Mouse (Mus musculus): ENCODE results near the gene Sgce. TPM values are rescaled to one million over a fixed set of nuclear protein-coding genes. Genes with fewer than 3 reads are reported as not detected.
A peak's percentile ranks its signal among the peaks of the same experiment; 100 is the strongest.

Gene Sgce
- polyA plus RNA-seq, 1 experiment from 2014 or later: 59.3 TPM

DNA sequence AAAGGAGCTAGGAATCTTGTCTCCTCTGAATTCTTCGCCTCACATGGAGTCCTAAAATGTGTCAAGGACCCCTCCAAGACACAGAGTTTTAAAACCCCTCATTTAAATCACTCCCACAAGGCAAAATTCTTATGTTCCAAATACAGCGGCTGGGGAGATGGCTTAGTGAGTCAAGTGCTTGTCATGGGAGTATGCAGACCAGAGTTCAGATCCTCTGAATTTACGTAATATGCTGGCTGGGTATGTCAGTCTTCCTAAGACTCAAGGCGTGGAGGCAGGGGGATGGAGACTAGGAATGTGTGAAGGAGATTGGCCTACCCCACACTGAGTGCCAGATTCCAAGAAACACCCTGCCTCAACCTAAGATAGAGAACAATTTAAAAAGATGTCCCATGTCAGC is 66.4 kb downstream of the Sgce start:
- DNase-seq (ENCODE audit: low spot score) (no peak), ATAC-seq (replicated peaks; ENCODE audit: low FRiP score) (no peak)
- Histone ChIP-seq H3K4me3 (ENCODE audit: low read depth, low read length) (no peak overlapping the region), H3K27ac (ENCODE audit: low read depth, low read length) (no peak overlapping the region), H3K36me3 (ENCODE audit: control insufficient read depth, insufficient read depth, low read length) (no peaks in the 10 kb centered on the region), H3K9ac (ENCODE audit: low read length) (no peak overlapping the region), H3K4me2 (ENCODE audit: low read depth, low read length, severe bottlenecking) (no peak overlapping the region), H3K4me1 (replicated peaks; ENCODE audit: control insufficient read depth, insufficient read depth, low read length) (peaks cover 7% of the 10 kb centered on the region; the same call in 1 of the 2 replicates), H3K27me3 (ENCODE audit: control insufficient read depth, insufficient read depth, low read length) (no peaks in the 10 kb centered on the region), H3K9me3 (ENCODE audit: control insufficient read depth, low read length) (no peaks in the 10 kb centered on the region)
- WGBS: 89% methylated on average over 4 of the region's 4 CpGs

DNA sequence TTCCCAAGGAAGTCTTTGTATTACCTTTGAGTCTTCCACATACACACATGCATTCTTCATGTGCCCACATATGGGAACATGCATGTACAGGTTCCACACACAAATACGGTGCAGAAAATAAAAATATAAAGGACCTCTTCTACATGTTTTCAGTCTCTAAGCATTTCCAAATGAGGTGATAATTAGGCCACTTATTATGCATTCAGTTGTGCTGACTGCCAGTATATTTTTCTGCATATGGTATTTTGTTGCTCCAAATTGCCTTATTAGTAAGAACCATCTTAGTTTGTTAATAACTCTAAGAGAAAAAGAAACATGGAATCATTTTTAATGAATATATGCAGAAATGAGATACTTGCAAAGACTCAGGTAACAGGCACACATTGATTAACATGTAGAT is 67.0 kb downstream of the Sgce start:
- WGBS: 72% methylated on average over 1 of the region's 1 CpGs
- no peaks in the 10 kb centered on the region for H3K27me3 ChIP-seq (ENCODE audit: control insufficient read depth, insufficient read depth, low read length)
- H3K27ac ChIP-seq (ENCODE audit: low read depth, low read length): no peak overlapping the region
- no peak overlapping the region for H3K4me3 ChIP-seq (ENCODE audit: low read depth, low read length)
- DNase-seq (ENCODE audit: low spot score): no peak
- H3K9ac ChIP-seq (ENCODE audit: low read length): no peak overlapping the region
- H3K4me2 ChIP-seq (ENCODE audit: low read depth, low read length, severe bottlenecking): no peak overlapping the region
- no peaks in the 10 kb centered on the region for H3K36me3 ChIP-seq (ENCODE audit: control insufficient read depth, insufficient read depth, low read length)
- H3K9me3 ChIP-seq (ENCODE audit: control insufficient read depth, low read length): no peaks in the 10 kb centered on the region
- H3K4me1 ChIP-seq (replicated peaks; ENCODE audit: control insufficient read depth, insufficient read depth, low read length): peaks cover 7% of the 10 kb centered on the region; the same call in 1 of the 2 replicates
- ATAC-seq (replicated peaks; ENCODE audit: low FRiP score): no peak

DNA sequence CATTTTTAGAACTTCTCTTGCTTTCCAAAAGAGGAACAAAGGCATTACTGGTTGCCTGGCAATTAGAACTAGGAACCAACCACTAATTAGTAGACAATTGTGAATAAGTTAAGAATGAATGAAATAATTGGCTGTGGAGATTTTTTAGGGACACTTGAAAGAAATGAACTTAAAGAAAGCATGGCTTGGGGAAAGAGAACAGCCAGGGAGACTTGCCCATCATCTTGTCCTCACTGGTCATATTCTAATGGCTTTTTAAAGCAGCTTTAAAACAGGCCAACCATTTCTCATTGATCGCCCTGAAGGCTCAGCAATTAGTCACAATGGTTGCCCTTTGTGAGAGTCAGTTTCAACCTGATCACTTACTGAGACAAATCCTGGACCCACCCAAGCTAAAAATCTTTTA is 69.6 kb downstream of the Sgce start:
- DNase-seq (ENCODE audit: low spot score) (no peak), ATAC-seq (replicated peaks; ENCODE audit: low FRiP score) (peak; percentile 88)
- H3K9ac ChIP-seq (ENCODE audit: low read length): no peak overlapping the region
- no peaks in the 10 kb centered on the region for H3K9me3 ChIP-seq (ENCODE audit: control insufficient read depth, low read length)
- H3K27ac ChIP-seq (ENCODE audit: low read depth, low read length): no peak overlapping the region; the same call in 1 of the 2 replicates
- peaks cover 7% of the 10 kb centered on the region; the same call in 1 of the 2 replicates for H3K4me1 ChIP-seq (replicated peaks; ENCODE audit: control insufficient read depth, insufficient read depth, low read length)
- H3K36me3 ChIP-seq (ENCODE audit: control insufficient read depth, insufficient read depth, low read length): no peaks in the 10 kb centered on the region
- no peaks in the 10 kb centered on the region for H3K27me3 ChIP-seq (ENCODE audit: control insufficient read depth, insufficient read depth, low read length)
- 24% methylated on average over 1 of the region's 1 CpGs for WGBS
- H3K4me3 ChIP-seq (ENCODE audit: low read depth, low read length): no peak overlapping the region
- no peak overlapping the region for H3K4me2 ChIP-seq (ENCODE audit: low read depth, low read length, severe bottlenecking)

DNA sequence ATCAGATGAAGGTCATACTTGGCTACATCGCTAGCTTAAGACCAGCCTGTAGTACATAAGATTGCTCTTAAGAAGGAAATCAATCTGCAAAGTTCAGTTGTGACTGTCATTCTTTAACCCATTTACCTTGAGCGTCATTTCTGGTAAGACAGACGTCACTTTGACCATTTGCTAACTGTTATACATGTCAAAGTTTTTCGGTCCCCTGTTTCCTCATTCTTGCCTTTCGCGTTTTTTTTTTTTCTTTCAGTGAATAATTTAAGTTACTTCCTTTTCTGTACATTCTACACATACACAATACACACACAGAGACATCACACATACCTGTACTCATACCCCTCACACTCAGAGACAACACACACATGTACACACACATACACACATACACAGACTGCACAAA is 81.9 kb downstream of the Sgce start:
- no peak for DNase-seq (ENCODE audit: low spot score)
- 94% methylated on average over 6 of the region's 6 CpGs for WGBS
- no peak for ATAC-seq (replicated peaks; ENCODE audit: low FRiP score)
- H3K4me1 ChIP-seq (replicated peaks; ENCODE audit: control insufficient read depth, insufficient read depth, low read length): no peaks in the 10 kb centered on the region
- H3K4me2 ChIP-seq (ENCODE audit: low read depth, low read length, severe bottlenecking): no peak overlapping the region
- no peaks in the 10 kb centered on the region for H3K27me3 ChIP-seq (ENCODE audit: control insufficient read depth, insufficient read depth, low read length)
- H3K36me3 ChIP-seq (ENCODE audit: control insufficient read depth, insufficient read depth, low read length): no peaks in the 10 kb centered on the region
- H3K9me3 ChIP-seq (ENCODE audit: control insufficient read depth, low read length): no peaks in the 10 kb centered on the region
- no peak overlapping the region for H3K4me3 ChIP-seq (ENCODE audit: low read depth, low read length)
- H3K9ac ChIP-seq (ENCODE audit: low read length): no peak overlapping the region
- no peak overlapping the region for H3K27ac ChIP-seq (ENCODE audit: low read depth, low read length)

DNA sequence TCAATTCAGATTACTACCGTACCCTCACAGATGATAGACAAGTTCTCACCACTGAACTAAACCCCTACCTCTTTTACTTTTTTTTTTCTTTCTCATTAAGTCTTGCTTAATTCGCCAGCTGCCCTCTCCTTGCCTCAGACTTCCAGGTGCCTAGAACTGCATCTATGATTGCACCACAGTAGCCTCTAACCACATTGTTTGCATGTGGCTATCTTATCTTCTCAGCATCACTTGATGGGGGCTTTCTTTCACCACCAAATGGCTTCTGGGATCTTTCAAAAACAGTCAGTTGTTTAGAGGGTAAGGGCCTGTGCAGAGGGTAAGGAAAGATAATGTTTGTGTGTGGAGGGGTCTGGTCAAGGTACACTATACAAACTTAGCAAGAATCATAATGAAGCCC is 82.7 kb downstream of the Sgce start:
- no peak for DNase-seq (ENCODE audit: low spot score)

DNA sequence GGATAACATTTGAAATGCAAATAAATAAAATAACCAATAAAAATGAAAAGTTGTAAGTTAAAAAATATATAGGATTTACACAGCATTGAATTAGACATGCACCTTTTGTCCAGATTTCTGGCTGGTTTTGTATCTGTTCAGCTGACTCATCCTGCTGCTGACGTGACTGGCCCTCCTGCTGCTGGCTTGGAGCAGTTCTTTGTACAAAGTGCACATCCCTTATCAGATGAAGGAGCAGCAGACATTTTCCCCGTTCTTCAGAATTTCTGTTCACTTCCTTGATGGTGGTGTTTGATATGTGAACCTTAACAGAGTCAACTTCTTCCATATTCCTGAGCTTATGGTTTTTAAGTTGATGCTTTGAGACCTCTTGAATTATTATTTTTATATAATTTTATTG is 83.5 kb downstream of the Sgce start:
- H3K27ac ChIP-seq (ENCODE audit: low read depth, low read length): no peak overlapping the region
- H3K4me2 ChIP-seq (ENCODE audit: low read depth, low read length, severe bottlenecking): no peak overlapping the region
- DNase-seq (ENCODE audit: low spot score) (no peak), ATAC-seq (replicated peaks; ENCODE audit: low FRiP score) (no peak)
- H3K4me1 ChIP-seq (replicated peaks; ENCODE audit: control insufficient read depth, insufficient read depth, low read length): no peaks in the 10 kb centered on the region
- H3K36me3 ChIP-seq (ENCODE audit: control insufficient read depth, insufficient read depth, low read length): no peaks in the 10 kb centered on the region
- H3K9ac ChIP-seq (ENCODE audit: low read length): no peak overlapping the region
- H3K9me3 ChIP-seq (ENCODE audit: control insufficient read depth, low read length): no peaks in the 10 kb centered on the region
- H3K27me3 ChIP-seq (ENCODE audit: control insufficient read depth, insufficient read depth, low read length): no peaks in the 10 kb centered on the region
- 60% methylated on average over 2 of the region's 2 CpGs for WGBS
- H3K4me3 ChIP-seq (ENCODE audit: low read depth, low read length): no peak overlapping the region

More for the DNA sequence above, 82.7 kb downstream of the Sgce start:
- no peaks in the 10 kb centered on the region for H3K27me3 ChIP-seq (ENCODE audit: control insufficient read depth, insufficient read depth, low read length)
- H3K27ac ChIP-seq (ENCODE audit: low read depth, low read length): no peak overlapping the region
- H3K4me1 ChIP-seq (replicated peaks; ENCODE audit: control insufficient read depth, insufficient read depth, low read length): no peaks in the 10 kb centered on the region
- no peak overlapping the region for H3K4me3 ChIP-seq (ENCODE audit: low read depth, low read length)
- ATAC-seq (replicated peaks; ENCODE audit: low FRiP score): no peak
- no peak overlapping the region for H3K4me2 ChIP-seq (ENCODE audit: low read depth, low read length, severe bottlenecking)
- no peaks in the 10 kb centered on the region for H3K9me3 ChIP-seq (ENCODE audit: control insufficient read depth, low read length)
- WGBS: 68% methylated on average over 2 of the region's 2 CpGs
- no peaks in the 10 kb centered on the region for H3K36me3 ChIP-seq (ENCODE audit: control insufficient read depth, insufficient read depth, low read length)
- no peak overlapping the region for H3K9ac ChIP-seq (ENCODE audit: low read length)

DNA sequence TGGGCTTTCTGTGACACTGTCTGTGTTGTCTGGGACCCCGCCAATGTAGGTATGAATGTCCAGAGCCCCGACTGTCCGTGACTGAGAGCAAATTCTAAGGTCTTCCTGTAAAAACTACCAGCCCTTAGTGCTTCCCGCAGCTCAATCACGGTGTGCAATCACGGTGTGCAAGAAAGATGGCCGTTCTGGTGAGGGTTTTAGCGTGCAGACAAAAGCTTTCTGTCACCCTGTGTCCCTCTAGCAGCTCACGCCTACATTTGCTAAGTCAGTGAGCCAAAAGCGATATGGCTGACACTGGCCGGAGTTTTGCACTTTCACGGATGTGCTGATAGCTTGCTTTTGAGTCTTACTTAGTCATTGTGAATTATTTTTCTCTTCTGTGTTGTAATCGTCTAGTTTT is 88.1 kb downstream of the Sgce start:
- Histone ChIP-seq H3K4me3 (ENCODE audit: low read depth, low read length) (no peak overlapping the region), H3K4me2 (ENCODE audit: low read depth, low read length, severe bottlenecking) (no peak overlapping the region), H3K27ac (ENCODE audit: low read depth, low read length) (no peak overlapping the region), H3K4me1 (replicated peaks; ENCODE audit: control insufficient read depth, insufficient read depth, low read length) (no peaks in the 10 kb centered on the region), H3K36me3 (ENCODE audit: control insufficient read depth, insufficient read depth, low read length) (no peaks in the 10 kb centered on the region), H3K27me3 (ENCODE audit: control insufficient read depth, insufficient read depth, low read length) (no peaks in the 10 kb centered on the region), H3K9me3 (ENCODE audit: control insufficient read depth, low read length) (no peaks in the 10 kb centered on the region), H3K9ac (ENCODE audit: low read length) (no peak overlapping the region)
- no peak for ATAC-seq (replicated peaks; ENCODE audit: low FRiP score)
- WGBS: 91% methylated on average over 13 of the region's 13 CpGs
- no peak for DNase-seq (ENCODE audit: low spot score)

DNA sequence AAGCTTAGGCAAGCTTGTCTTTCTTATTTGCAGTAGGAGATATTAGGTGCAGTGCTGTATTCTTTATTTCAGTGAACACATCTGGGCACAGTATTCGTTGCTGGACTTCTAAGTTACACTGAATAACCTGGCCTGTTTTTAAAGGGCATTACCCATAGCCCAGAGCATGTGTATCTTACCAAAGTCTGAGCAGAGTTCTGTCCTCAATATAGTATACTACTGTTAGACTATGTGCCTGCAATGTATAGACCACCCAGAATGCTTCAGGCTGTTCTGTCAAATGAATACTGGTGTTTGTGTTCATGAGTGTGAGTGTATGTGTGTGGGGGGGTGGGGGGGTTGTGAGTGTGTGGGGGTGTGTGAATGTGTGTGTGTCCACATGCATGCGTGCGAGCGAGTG is 91.1 kb downstream of the Sgce start:
- ATAC-seq (replicated peaks; ENCODE audit: low FRiP score) (no peak), DNase-seq (ENCODE audit: low spot score) (no peak)
- Histone ChIP-seq H3K9ac (ENCODE audit: low read length) (no peak overlapping the region), H3K4me2 (ENCODE audit: low read depth, low read length, severe bottlenecking) (no peak overlapping the region), H3K36me3 (ENCODE audit: control insufficient read depth, insufficient read depth, low read length) (no peaks in the 10 kb centered on the region), H3K27ac (ENCODE audit: low read depth, low read length) (no peak overlapping the region), H3K4me3 (ENCODE audit: low read depth, low read length) (no peak overlapping the region), H3K4me1 (replicated peaks; ENCODE audit: control insufficient read depth, insufficient read depth, low read length) (no peaks in the 10 kb centered on the region), H3K27me3 (ENCODE audit: control insufficient read depth, insufficient read depth, low read length) (no peaks in the 10 kb centered on the region), H3K9me3 (ENCODE audit: control insufficient read depth, low read length) (peaks cover 2% of the 10 kb centered on the region; the same call in 1 of the 2 replicates)
- 94% methylated on average over 4 of the region's 4 CpGs for WGBS

DNA sequence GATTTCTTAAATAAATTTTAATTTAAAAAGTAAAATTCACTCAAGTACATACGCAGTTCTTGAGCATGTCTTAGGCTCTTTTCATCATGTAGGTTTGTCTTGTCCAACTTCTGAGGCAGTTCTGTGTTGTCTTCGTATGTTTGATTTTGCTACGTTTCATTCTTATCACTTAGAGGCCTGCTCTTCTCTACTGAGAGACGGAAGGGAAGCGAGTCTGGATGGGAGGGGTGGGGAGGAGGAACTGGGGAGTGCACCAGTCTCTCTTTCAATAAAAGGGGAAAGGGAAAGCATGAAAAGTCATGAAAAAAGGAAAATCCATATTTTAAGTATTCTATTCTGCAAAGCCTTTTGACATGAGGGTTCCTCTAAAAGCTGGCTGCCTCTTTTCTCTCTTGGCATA is 91.5 kb downstream of the Sgce start:
- no peak for DNase-seq (ENCODE audit: low spot score)
- H3K9me3 ChIP-seq (ENCODE audit: control insufficient read depth, low read length): peaks cover 2% of the 10 kb centered on the region; the same call in 1 of the 2 replicates
- H3K27me3 ChIP-seq (ENCODE audit: control insufficient read depth, insufficient read depth, low read length): no peaks in the 10 kb centered on the region
- no peak overlapping the region for H3K4me2 ChIP-seq (ENCODE audit: low read depth, low read length, severe bottlenecking)
- H3K36me3 ChIP-seq (ENCODE audit: control insufficient read depth, insufficient read depth, low read length): no peaks in the 10 kb centered on the region
- no peak overlapping the region for H3K27ac ChIP-seq (ENCODE audit: low read depth, low read length)
- H3K9ac ChIP-seq (ENCODE audit: low read length): no peak overlapping the region
- H3K4me3 ChIP-seq (ENCODE audit: low read depth, low read length): no peak overlapping the region
- H3K4me1 ChIP-seq (replicated peaks; ENCODE audit: control insufficient read depth, insufficient read depth, low read length): no peaks in the 10 kb centered on the region
- 80% methylated on average over 5 of the region's 5 CpGs for WGBS
- no peak for ATAC-seq (replicated peaks; ENCODE audit: low FRiP score)
